Mouse (Mus musculus) T-helper 1 cell (primary cell): Measurements from ENCODE around the gene Ksr1.

ENCODE experiments used
- in situ Hi-C: fragments of 300-600 bp; cut with MboI, MseI; formaldehyde crosslinking; loops from one replicate; pipeline ENCODE4 v1.15.1; 2025; ENCODE audit warnings: high pct_unique_total_duplicates

The Ksr1 gene

DNA sequence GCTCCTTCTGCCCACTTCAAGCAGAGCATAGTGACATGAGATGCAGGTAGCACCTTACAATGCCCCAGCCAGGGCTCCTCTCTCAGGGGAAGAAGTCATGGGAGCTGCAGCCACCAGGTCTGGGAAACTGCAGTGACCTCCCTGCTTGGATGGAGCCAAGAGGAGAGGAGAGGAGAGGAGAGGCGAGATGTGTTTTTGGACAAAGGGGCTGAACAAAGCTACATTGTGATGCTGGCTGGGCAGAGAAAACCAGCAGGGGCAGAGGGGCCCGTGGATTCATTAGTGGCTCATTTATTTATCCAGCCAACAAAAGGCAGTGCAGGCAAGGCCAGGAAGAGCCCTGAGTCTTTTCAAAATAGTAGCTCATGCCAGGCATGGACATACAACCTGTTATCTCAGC, 50.5 kb downstream of the Ksr1 start:
- in situ Hi-C loops = no loop called here

DNA sequence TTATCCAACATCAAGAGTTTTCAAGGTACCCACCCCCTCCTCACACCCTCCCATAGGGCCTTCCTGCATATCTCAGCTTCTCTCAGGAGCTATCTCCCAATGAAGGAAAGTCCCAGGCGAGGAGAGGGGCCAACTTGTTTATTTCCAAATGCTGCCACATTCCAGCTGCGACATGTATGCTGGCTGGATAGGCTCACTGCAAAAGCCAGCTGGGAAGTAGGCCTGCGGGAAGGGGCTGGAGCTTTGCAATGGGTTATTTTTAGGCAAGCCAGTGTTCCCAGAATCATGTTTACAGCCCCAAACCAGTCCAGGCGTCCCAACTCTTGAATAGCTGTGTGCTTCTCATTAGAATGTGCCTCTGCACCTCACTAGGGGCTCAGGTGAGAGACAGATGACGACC, 51.5 kb downstream of the Ksr1 start:
- in situ Hi-C loops = no loop called here

DNA sequence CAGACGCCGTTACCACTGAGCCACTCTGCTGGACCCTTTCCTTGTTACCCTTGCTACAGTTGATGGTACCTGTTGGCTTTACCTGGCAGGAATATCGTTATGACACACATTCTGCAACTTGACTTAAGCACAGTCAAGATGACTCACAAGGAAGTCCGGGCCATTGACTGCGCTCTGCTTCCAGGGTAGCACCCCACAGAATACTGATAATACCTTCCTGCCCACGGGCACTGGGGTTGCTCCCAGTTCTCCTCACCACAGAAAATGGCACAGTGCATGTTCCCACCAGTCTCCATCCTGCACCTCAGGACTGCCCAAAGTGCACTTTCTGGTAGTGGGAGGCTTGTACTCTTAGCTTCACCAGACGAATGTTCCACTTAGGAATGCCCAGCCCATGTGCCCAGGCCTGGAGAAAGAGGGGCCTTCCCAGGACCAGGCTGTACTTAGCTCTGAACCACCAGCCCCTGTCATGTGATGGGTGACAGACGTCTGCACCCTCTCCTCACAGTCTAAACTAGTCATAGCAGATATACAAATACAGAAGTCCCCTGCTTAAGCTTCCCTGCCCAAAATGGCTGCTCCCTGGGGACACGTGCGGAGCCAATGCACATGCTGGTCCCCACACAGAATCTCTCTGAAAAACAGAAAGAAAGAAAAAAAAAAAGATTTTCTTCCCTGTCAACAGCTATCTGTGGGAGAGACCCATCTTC, 52.1 kb downstream of the Ksr1 start:
- in situ Hi-C loops = no loop called here

GRCm38 (mm10) chr11:79093386-79093906, 52.8 kb downstream of the Ksr1 start:
- in situ Hi-C loops = no loop called here

DNA sequence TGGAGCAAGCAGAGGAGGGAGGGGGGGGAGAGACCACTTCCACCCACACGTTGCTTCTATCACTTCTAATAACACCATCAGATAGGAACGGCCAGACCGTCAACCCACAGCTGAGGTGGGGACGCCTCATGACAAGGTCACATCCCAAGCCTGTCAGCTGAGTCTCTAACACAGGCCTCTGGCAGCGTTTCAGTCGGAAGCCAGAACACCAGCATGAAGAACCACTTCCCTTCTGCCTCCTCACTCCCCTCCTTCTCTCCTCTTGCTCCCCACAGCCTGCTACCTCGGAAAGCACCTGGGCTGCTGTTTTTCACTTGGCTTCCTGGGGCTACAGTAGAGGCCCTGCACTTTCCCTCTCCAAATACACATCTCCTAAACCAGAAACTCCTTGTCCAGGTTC, 53.4 kb downstream of the Ksr1 start:
- in situ Hi-C loops = no loop called here

GRCm38 (mm10) chr11:79092245-79092644, 54.0 kb downstream of the Ksr1 start:
- in situ Hi-C loops = no loop called here

DNA sequence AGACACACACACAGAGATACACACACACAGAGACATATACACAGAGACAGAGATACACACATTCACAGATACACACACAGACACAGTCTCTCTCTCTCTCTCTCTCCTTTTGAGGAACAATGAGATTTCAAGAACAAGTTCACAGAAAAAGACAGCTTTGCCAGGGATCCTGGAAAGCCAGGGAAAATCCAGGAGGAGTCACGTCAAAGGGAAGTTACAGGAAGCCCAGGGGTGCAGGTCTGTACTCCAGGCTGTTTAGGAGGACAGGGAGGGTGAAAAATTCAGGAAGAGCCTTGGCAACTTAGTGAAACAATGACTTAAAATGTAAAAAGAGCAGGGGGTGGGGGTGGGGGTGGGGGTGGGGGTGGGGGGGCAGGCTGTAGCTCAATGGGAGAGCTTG, 56.5 kb downstream of the Ksr1 start:
- in situ Hi-C loops = no loop called here

DNA sequence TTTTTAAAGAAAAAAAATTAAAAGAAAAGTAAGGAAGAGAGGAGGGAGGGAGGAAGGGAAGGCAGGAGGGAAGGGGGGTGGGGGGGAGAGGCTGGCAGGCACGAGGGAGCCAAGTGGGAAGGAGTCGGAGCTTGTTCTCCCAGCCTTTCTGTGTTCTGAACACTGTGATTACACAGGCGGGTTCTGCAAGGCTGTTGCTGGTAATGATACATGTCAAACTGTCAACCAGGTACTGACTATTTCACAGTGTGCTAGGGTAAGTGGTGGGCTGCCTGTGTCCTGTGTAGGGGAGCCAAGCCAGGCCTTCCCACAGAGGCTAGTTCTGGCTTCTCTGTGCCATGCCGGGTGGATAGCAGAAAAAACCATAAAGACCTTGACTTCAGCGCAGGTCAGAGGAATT, 57.2 kb downstream of the Ksr1 start:
- in situ Hi-C loops = no loop called here

- in situ Hi-C loops = no loop called here
Observed at GRCm38 (mm10) chr11:79088325-79088724, 57.9 kb downstream of the Ksr1 start.

DNA sequence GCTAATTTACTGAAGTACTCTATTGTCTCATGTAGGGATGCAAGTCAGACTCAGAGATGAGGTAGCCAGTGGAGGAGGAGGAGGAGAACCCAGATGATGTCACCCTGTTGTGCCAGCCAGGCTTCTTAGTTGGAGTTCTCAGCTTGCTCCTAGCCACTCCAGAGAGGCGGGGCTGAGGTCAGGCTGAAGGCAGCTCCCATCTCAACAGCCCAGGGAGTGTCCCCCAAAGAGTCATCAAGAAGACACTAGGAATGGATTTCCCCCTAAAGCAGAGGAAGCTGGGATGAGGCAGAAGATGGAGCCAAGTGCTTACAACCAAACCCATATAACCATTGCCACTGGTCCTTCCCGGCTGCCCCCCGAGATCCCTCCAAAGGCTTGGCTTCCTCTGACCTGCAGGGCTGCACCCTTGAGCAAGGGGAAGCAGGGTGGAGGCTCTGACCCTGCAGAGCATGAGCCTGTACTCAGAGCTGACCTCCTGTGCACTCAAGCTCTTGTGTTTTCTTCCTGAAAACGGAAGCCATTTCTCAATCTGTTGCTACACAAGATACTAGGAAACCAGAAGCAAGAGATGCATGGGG, 58.4 kb downstream of the Ksr1 start:
- in situ Hi-C loops = no loop called here

GRCm38 (mm10) chr11:79086787-79087186, 59.4 kb downstream of the Ksr1 start:
- in situ Hi-C loops = no loop called here

DNA sequence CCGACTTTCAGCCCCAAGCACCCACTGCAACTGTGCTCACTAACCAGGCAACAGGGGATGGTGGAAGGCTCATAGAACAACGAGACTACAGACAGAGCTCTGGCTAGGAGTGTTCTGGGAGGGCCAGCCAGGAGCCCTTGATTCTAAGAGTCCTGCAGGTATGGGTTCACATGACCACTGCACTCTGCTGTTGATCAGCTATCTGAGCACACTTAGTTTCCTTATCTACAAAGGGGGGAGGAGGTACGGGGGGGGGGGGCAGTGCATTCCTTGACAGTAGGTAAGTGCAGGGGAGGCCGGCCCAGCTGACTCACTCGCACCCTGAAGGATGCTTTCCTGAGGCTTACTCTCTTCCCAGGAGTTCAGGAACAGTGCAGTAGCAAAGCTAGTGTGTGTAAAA, 61.1 kb downstream of the Ksr1 start:
- in situ Hi-C loops = no loop called here

DNA sequence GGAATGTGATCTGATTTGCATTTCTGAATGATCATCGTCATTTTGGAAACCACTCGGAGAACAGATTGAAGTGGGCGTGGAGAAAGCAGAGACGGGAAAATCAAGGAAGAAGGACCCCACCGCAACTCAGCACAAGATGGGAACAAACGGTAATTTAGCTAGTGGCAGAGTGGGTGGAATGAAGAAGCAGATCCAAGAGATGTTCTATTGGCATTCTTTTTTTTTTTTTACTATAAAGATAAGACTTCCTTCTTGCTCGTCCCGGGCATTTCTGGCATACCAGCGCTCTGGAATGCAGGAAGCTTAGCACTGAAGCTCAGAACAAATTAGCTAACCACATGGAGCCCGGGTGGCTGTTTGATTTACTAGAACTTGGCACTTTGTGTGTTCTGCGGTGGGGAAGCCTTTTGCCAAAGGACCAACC, 63.2 kb downstream of the Ksr1 start:
- in situ Hi-C loops = no loop called here

GRCm38 (mm10) chr11:79080965-79081891, 65.0 kb downstream of the Ksr1 start:
- in situ Hi-C loops = no loop called here

- in situ Hi-C loops = no loop called here
Observed at GRCm38 (mm10) chr11:79080081-79080480, 66.1 kb downstream of the Ksr1 start.

DNA sequence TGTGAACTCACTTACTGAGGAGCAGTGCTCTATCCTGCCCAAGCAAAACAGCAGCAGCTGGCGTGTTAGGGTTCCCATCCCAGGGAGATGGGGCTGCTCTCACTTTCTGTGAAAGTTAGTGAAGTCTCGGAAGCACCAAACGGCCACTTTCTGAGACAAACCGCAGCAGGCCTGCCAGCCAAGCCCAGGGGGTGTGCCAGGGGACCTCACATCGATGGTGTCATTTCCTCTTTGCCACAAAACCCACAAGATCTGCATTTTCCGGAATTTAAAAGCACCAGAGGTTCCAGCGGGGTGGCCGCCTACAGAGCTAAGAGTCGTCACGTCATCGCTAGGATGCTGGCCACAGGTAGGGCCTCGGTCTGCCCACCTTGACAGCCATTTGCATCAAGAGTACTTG, 69.7 kb downstream of the Ksr1 start:
- in situ Hi-C loops = loop anchor here (5.0 kb wide), 1 partner anchor 56 kb away; no protein-coding TSS in a partner anchor

DNA sequence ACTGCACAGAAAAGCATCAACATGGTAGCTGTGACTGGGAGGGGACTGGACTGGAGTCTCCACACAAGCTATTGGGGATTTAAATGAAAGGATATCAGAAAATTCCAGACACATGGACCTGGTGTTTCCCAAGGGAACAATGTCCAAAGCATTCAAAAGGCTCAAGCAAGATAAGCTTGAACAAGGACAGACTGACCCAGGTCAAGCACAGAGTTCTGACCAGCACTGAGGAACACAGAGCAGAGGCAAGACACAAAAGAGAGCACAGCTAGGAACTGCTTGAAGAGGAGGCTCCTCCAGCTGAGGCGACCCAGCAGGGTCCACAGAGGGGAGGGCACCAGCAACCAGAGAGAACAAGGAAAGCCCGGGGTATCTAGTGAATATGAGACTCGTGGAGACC, 71.2 kb downstream of the Ksr1 start:
- in situ Hi-C loops = loop anchor here (5.0 kb wide), 1 partner anchor 57 kb away; no protein-coding TSS in a partner anchor

DNA sequence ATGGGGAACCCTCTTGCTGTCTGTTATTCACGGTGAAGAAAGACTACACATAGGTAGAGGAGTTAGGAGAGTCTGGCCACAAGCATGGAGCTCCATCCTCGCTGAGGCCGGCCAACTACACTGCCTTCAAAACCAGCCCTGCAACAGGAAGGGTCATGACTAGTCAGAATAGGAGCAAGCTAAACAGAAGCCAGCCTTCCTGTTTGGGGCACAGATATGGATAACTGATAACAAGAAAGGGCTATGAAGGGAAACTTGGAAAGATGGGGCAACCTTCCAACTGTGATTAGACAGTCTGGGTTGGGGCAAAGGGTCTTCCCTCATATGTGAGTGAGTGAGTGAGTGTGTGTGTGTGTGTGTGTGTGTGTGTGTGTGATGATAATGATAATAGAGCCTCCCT, 71.6 kb downstream of the Ksr1 start:
- in situ Hi-C loops = loop anchor here (5.0 kb wide), 1 partner anchor 58 kb away; no protein-coding TSS in a partner anchor

GRCm38 (mm10) chr11:79073583-79073982, 72.6 kb downstream of the Ksr1 start:
- in situ Hi-C loops = no loop called here

GRCm38 (mm10) chr11:79072108-79072507, 74.1 kb downstream of the Ksr1 start:
- in situ Hi-C loops = no loop called here

- in situ Hi-C loops = no loop called here
Observed at GRCm38 (mm10) chr11:79071082-79071972, 74.9 kb downstream of the Ksr1 start.
